Mouse (Mus musculus) heart, adult 2 months (tissue): ENCODE results near the gene D430041D05Rik. TPM values are rescaled to one million over a fixed set of nuclear protein-coding genes. Genes with fewer than 3 reads are reported as not detected.

Experiments
- DNase-seq, 2 experiments: peaks; one replicate each; pipeline ENCODE4 v3.0.0; 2021
- H3K27ac ChIP-seq: fragments of 200-600 bp; 2 replicates; pipeline ENCODE4 v1.8.1; 2022
- H3K27me3 ChIP-seq: fragments of 200-500 bp; 2 replicates; pipeline ENCODE4 v1.6.1; 2012; ENCODE audit warnings: mild to moderate bottlenecking, low read length, inconsistent platforms, mixed read lengths; ENCODE audit not compliant: control insufficient read depth, insufficient read depth
- H3K36me3 ChIP-seq: fragments of 200-500 bp; 2 replicates; pipeline ENCODE4 v1.6.1; 2012; ENCODE audit warnings: low read length, inconsistent platforms; ENCODE audit not compliant: control insufficient read depth, insufficient read depth
- H3K4me1 ChIP-seq: fragments of 200-500 bp; 2 replicates; pipeline ENCODE4 v1.6.1; 2011; ENCODE audit warnings: low read length; ENCODE audit not compliant: control insufficient read depth, insufficient read depth
- H3K4me3 ChIP-seq: fragments of 200-600 bp; 2 replicates; pipeline ENCODE4 v1.8.1; 2022
- H3K79me2 ChIP-seq: fragments of 200-500 bp; replicated peaks from 2 replicates; pipeline ENCODE4 v1.6.1; 2012; ENCODE audit warnings: mild to moderate bottlenecking, inconsistent platforms, low read length, moderate library complexity, mixed read lengths; ENCODE audit not compliant: control insufficient read depth, insufficient read depth
- H3K9ac ChIP-seq: fragments of 200-500 bp; 2 replicates; pipeline ENCODE4 v1.6.1; 2012; ENCODE audit warnings: low read depth, mild to moderate bottlenecking, control low read depth, inconsistent platforms, low read length, mixed read lengths
- CTCF ChIP-seq: fragments of 200-600 bp; IDR thresholded peaks from 2 replicates; pipeline ENCODE4 v1.8.1; 2022; ENCODE audit warnings: antibody characterized with exemption, mild to moderate bottlenecking, moderate library complexity
- EP300 ChIP-seq: fragments of 200-500 bp; IDR thresholded peaks from 2 replicates; pipeline ENCODE4 v1.6.1; 2011; ENCODE audit warnings: low read depth, low read length, control low read depth; ENCODE audit not compliant: insufficient read depth
- POLR2A ChIP-seq: fragments of 200-500 bp; IDR thresholded peaks from 2 replicates; pipeline ENCODE4 v1.6.1; 2011; ENCODE audit warnings: mild to moderate bottlenecking, low read depth, low read length, control low read depth; ENCODE audit not compliant: insufficient read depth
- WGBS: fragments of 180-500 bp; shearing (Covaris S2); methylation state at CpG from one replicate; pipeline ENCODE4 v1.1.7; 2018; 5-methylcytosine and 5-hydroxymethylcytosine counted together
- intact Hi-C: fragments of 180-260 bp; cut with DNase I; formaldehyde crosslinking; loops from one replicate; pipeline ENCODE4 v1.15.1; 2025
- polyA plus RNA-seq: library from polyadenylated mRNA; depleted of rRNA; stranded (reverse); fragments of >200 nt; gene quantifications from 2 replicates; pipeline ENCODE4 v1.2.3, GENCODE M21; 2012
- total RNA-seq, 2 experiments: library from RNA; stranded (reverse); gene quantifications; 2 replicates each; pipeline ENCODE4 v1.2.3; 2021

D430041D05Rik gene
- total and polyA plus RNA-seq, 3 experiments, result 0.02 to 0.08 (median 0.05) TPM

DNA sequence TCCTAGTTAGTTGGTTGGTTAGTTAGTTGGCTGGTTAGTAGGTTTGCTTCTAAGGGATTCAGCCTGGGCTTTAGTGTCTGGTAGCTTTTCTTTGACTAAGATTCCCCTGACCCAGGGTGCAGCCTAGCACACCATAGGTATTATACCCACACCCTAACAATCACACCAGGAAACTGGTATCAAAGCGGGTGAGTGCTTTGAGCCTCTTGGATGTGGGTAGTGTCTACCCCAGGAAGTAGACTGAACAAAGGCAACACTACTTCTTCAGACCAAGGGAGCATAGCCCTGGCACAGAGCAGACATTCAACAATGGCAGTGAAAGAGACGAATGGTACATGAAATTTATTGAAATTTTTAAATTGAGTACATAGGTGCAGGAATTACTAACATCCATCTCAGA is 24.9 kb downstream of the D430041D05Rik start:
- DNase-seq, result no peak
- TF ChIP-seq POLR2A (no peak), EP300 (no peak), CTCF (no peak)
- WGBS, result 86% methylated on average over 2 of the region's 2 CpGs
- Histone ChIP-seq H3K36me3 (no peaks in the 10 kb centered on the region), H3K79me2 (no peaks in the 10 kb centered on the region), H3K9ac (no peak overlapping the region), H3K27ac (no peak overlapping the region), H3K4me1 (no peaks in the 10 kb centered on the region), H3K4me3 (no peak overlapping the region), H3K27me3 (no peaks in the 10 kb centered on the region)
- intact Hi-C loops, result no loop called here

DNA sequence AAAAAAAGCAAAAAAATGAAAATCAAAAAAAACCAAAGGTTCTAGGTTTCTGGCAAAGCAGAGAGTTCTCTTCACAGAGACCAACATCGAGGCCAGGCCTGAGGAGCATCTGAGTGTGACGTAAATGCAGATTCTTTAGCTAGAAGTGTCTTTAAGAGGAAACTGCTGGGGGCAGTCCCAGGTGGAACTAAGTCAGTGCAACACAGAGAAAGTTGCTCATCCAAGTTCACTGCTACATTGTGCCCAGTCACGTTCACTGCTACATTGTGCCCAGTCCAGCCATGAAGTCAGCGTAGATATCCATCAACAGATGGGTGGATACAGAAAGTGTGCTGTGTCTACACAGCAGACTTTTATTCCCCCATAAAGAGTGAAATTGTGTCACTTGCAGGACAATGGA is 27.2 kb downstream of the D430041D05Rik start:
- H3K9ac ChIP-seq, result no peak overlapping the region
- H3K36me3 ChIP-seq, result no peaks in the 10 kb centered on the region
- H3K27me3 ChIP-seq, result 0 out of 2 replicates have a peak, but pooled peaks cover 1% of the 10 kb centered on the region
- H3K27ac ChIP-seq, result no peak overlapping the region
- TF ChIP-seq POLR2A (no peak), CTCF (no peak), EP300 (no peak)
- WGBS, result 84% methylated on average over 4 of the region's 4 CpGs
- no peak for DNase-seq
- no peak overlapping the region for H3K4me3 ChIP-seq
- no peaks in the 10 kb centered on the region for H3K79me2 ChIP-seq
- H3K4me1 ChIP-seq, result no peaks in the 10 kb centered on the region
- intact Hi-C loops, result no loop called here

DNA sequence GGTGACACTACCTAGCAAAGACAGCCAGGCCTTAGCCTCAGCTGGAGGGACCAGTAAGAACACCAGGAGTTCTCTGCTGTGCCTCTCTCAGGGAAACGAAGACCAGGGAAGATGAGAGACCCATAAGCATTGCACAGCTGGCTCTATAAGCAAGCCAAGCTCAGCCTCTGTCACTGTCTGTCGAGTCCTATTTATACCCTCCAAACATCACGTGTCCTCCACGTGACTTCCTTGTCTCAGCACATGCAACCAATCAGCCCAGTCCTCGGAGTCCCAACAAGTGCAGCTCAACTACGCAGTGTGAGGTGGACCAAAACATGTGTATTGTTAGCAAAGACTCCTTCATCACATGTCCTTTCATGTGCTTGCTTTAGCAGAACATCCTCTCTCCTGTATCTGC is 28.0 kb downstream of the D430041D05Rik start:
- no peak for DNase-seq
- H3K36me3 ChIP-seq, result no peaks in the 10 kb centered on the region
- no peaks in the 10 kb centered on the region for H3K4me1 ChIP-seq
- intact Hi-C loops, result no loop called here
- 66% methylated on average over 6 of the region's 6 CpGs for WGBS
- no peak overlapping the region for H3K9ac ChIP-seq
- H3K27ac ChIP-seq, result no peak overlapping the region
- H3K79me2 ChIP-seq, result no peaks in the 10 kb centered on the region
- H3K27me3 ChIP-seq, result 0 out of 2 replicates have a peak, but pooled peaks cover 1% of the 10 kb centered on the region
- TF ChIP-seq EP300 (no peak), CTCF (no peak), POLR2A (no peak)
- no peak overlapping the region for H3K4me3 ChIP-seq

DNA sequence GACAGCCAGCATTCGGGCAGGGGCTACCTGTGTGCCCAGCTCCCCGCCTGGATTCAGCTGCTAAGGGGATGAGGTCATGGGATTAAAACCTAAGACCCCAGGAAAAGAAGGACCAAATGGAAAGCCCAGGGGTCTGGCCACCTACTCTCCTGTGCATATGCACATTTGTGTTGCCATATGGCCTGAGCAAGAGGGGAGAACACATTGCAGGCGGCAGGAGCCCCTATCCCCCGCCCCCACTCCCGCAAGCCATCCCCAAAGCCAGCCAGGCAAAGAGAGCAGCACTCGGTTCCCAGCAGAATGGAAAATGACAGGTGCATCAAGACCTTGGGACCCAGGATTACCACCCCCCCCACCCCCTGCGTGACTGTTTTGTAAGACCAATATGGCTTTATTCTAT is 31.5 kb downstream of the D430041D05Rik start:
- Histone ChIP-seq H3K4me3 (no peak overlapping the region), H3K36me3 (no peaks in the 10 kb centered on the region), H3K79me2 (no peaks in the 10 kb centered on the region), H3K4me1 (no peaks in the 10 kb centered on the region), H3K9ac (no peak overlapping the region), H3K27me3 (0 out of 2 replicates have a peak, but pooled peaks cover 1% of the 10 kb centered on the region), H3K27ac (no peak overlapping the region)
- TF ChIP-seq EP300, result no peak
- TF ChIP-seq POLR2A, result no peak
- no peak for TF ChIP-seq CTCF
- intact Hi-C loops, result no loop called here
- no peak for DNase-seq
- WGBS, result 24% methylated on average over 7 of the region's 7 CpGs

DNA sequence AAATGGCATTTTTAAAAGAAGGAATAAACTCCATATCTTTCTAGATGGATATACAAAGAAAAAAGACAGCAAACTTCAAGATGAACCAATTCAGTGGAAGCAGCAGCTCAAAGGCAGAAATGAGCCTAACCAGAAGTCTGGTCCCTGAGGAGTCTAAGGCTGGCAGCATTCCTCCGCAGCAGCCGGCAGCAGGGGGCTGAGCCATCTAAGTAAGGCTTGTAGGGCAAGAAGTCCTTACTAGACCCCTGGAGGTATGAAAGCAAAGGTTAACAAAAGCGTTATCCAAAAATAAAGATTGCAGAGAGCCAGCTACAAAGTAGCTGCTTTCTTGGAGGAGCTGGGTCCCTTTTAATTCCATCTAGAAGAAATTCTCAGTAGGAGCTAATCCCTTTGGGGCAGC is 32.0 kb downstream of the D430041D05Rik start:
- H3K27ac ChIP-seq, result no peak overlapping the region
- no peaks in the 10 kb centered on the region for H3K79me2 ChIP-seq
- H3K36me3 ChIP-seq, result no peaks in the 10 kb centered on the region
- WGBS, result 15% methylated on average over 3 of the region's 3 CpGs
- 0 out of 2 replicates have a peak, but pooled peaks cover 1% of the 10 kb centered on the region for H3K27me3 ChIP-seq
- no peak overlapping the region for H3K4me3 ChIP-seq
- TF ChIP-seq EP300, result no peak
- no peak for TF ChIP-seq POLR2A
- no peak for TF ChIP-seq CTCF
- H3K9ac ChIP-seq, result no peak overlapping the region
- DNase-seq, result no peak
- no peaks in the 10 kb centered on the region for H3K4me1 ChIP-seq
- intact Hi-C loops, result no loop called here

DNA sequence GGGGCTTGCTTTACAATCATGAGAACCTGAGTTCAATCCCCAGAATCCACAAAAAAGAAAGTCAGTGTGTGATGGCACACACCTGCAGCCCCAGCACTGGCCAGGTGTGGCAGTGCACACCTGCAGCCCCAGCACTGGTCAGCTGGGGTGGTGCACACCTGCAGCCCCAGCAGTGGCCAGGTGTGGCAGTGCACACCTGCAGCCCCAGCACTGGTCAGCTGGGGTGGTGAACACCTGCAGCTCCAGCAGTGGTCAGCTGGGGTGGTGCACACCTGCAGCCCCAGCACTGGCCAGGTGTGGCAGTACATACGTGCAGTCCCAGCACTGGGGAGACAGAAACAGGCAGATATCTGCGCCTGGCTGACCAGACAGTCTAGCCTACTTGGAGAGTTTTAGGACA is 32.8 kb downstream of the D430041D05Rik start:
- H3K36me3 ChIP-seq, result no peaks in the 10 kb centered on the region
- DNase-seq, result no peak
- intact Hi-C loops, result no loop called here
- TF ChIP-seq POLR2A (no peak), EP300 (no peak), CTCF (no peak)
- WGBS, result 69% methylated on average over 2 of the region's 2 CpGs
- 0 out of 2 replicates have a peak, but pooled peaks cover 1% of the 10 kb centered on the region for H3K27me3 ChIP-seq
- no peak overlapping the region for H3K9ac ChIP-seq
- no peak overlapping the region for H3K27ac ChIP-seq
- H3K4me1 ChIP-seq, result no peaks in the 10 kb centered on the region
- no peaks in the 10 kb centered on the region for H3K79me2 ChIP-seq
- no peak overlapping the region for H3K4me3 ChIP-seq
